In the genomic region with DNA sequence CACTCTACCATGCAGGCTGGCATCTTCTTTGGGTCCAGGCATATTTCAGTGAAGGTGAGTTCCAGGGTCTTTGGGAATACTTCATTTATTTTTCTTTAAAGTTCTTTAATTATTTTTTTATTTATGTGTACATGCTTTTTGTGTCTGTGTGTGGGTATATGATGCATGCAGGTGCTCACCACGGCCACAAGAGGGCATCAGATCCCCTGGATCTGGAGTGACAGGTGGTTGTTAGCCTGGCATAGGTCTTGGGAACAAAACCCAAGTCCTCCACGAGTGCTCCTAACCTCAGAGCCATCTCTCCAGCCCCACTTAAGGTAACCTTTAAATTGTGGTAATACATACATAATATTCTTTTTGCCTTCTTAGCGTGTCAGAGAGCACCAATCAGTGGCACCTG, we compare ENCODE assay signal across 20 mouse cellular contexts. TPM values are rescaled to one million over a fixed set of nuclear protein-coding genes. Genes with fewer than 3 reads are reported as not detected.
A peak's percentile ranks its signal among the peaks of the same experiment; 100 is the strongest.
DNase-seq lines count a peak whose midpoint lies in the region; ATAC-seq and TF ChIP-seq lines count a peak whose summit lies in the region.
"Had no signal": no experiment of that assay in that cellular context is flagged by ENCODE, and none has a peak within 500 bp of the region (broad histone marks: within the 10 kb centered on the region; RNA-seq: fewer than 3 reads in every experiment).

No protein-coding gene starts in this region.

- H3K79me2 ChIP-seq in MEL (ENCODE audit: control insufficient read depth, insufficient read depth, low read length, poor library complexity), result no peaks in the 10 kb centered on the region

- no peaks in the 10 kb centered on the region for H3K4me1 ChIP-seq in intestine, postnatal 0 days (replicated peaks; ENCODE audit: control insufficient read depth, insufficient read depth, low read length)
- H3K4me1 ChIP-seq in intestine, embryonic 16.5 days (ENCODE audit: control insufficient read depth, insufficient read depth, low read length), result no peaks in the 10 kb centered on the region
- H3K4me1 ChIP-seq in lung, postnatal 0 days (ENCODE audit: insufficient read depth, low read depth, low read length), result no peaks in the 10 kb centered on the region
- no peaks in the 10 kb centered on the region for H3K4me1 ChIP-seq in MEL (ENCODE audit: control insufficient read depth in 1 of 2, insufficient read depth in 2 of 2, low read length in 2 of 2)
- H3K4me1 ChIP-seq: megakaryocyte, embryonic 14.5 days had no signal

- no peaks in the 10 kb centered on the region for H3K36me3 ChIP-seq in intestine, postnatal 0 days (ENCODE audit: control insufficient read depth, insufficient read depth)
- no peaks in the 10 kb centered on the region for H3K36me3 ChIP-seq in intestine, embryonic 16.5 days (ENCODE audit: control insufficient read depth, insufficient read depth, low read length)
- H3K36me3 ChIP-seq in lung, postnatal 0 days (ENCODE audit: insufficient read depth, low read length), result no peaks in the 10 kb centered on the region
- no peaks in the 10 kb centered on the region for H3K36me3 ChIP-seq in MEL (ENCODE audit: control insufficient read depth in 1 of 2, insufficient read depth in 2 of 2, low read length in 2 of 2)
- H3K36me3 ChIP-seq: limb, embryonic 10.5 days had no signal

- no peak overlapping the region for H3K9ac ChIP-seq in intestine, postnatal 0 days (ENCODE audit: low read depth, low read length)
- H3K9ac ChIP-seq in intestine, embryonic 16.5 days (ENCODE audit: low read depth, low read length), result no peak overlapping the region
- no peak overlapping the region for H3K9ac ChIP-seq in lung, postnatal 0 days (replicated peaks; ENCODE audit: low read depth)
- H3K9ac ChIP-seq in MEL (ENCODE audit: control insufficient read depth, low read depth, low read length, poor library complexity, severe bottlenecking), result no peak overlapping the region

- TF ChIP-seq POLR2A in MEL (IDR thresholded peaks at IDR 0.05; ENCODE audit: control insufficient read depth in 1 of 2, insufficient read depth in 1 of 2, low read depth in 1 of 2, low read length in 2 of 2, poor library complexity in 1 of 2), result no peak

- H3K9me3 ChIP-seq in intestine, postnatal 0 days (ENCODE audit: control insufficient read depth), result no peaks in the 10 kb centered on the region
- peaks cover 6% of the 10 kb centered on the region; the same call in 1 of the 2 replicates for H3K9me3 ChIP-seq in intestine, embryonic 16.5 days (ENCODE audit: control insufficient read depth, low read length)
- no peaks in the 10 kb centered on the region for H3K9me3 ChIP-seq in lung, postnatal 0 days (ENCODE audit: low read length)
- H3K9me3 ChIP-seq in MEL (replicated peaks; ENCODE audit: insufficient read depth, low read length), result no peaks in the 10 kb centered on the region
- H3K9me3 ChIP-seq: limb, embryonic 10.5 days had no signal

- 72% methylated on average over 3 of the region's 3 CpGs for WGBS in intestine, postnatal 0 days
- WGBS in intestine, embryonic 16.5 days, result 80% methylated on average over 3 of the region's 3 CpGs
- 52% methylated on average over 3 of the region's 3 CpGs for WGBS in lung, postnatal 0 days

- DNase-seq in lung, postnatal 0 days (ENCODE audit: low spot score), result no peak
- no peak for DNase-seq in lung, postnatal 14 days
- peak; percentile 15 for DNase-seq in MEL (ENCODE audit: low read depth, low spot score)
- DNase-seq in induced T-regulatory cell, adult 2 months (ENCODE audit: low read depth), result peak; percentile 8
- DNase-seq in adrenal gland, adult 8-10 months, result no peak
- DNase-seq: adrenal gland, postnatal 10 days; cerebellum, postnatal 14 days; heart, postnatal 36 days; kidney, adult 11 months; lung, adult 18-20 months; right cerebral cortex, postnatal 4 days had no signal

- peak; percentile 8 for TF ChIP-seq RAD21 in MEL (IDR thresholded peaks at IDR 0.05; ENCODE audit: low read depth, low read length)

- H3K27me3 ChIP-seq in intestine, postnatal 0 days (replicated peaks; ENCODE audit: control insufficient read depth, insufficient read depth, low read length), result no peaks in the 10 kb centered on the region
- H3K27me3 ChIP-seq in intestine, embryonic 16.5 days (replicated peaks; ENCODE audit: control insufficient read depth, insufficient read depth, low read length), result no peaks in the 10 kb centered on the region
- no peaks in the 10 kb centered on the region for H3K27me3 ChIP-seq in lung, postnatal 0 days (replicated peaks; ENCODE audit: insufficient read depth, low read length)
- H3K27me3 ChIP-seq in MEL (ENCODE audit: control insufficient read depth in 1 of 2, insufficient read depth in 2 of 2, low read length in 2 of 2), result 0 out of 4 replicates have a peak, but pooled peaks cover 0 to 2% of the 10 kb centered on the region in 2 experiments

- ATAC-seq in intestine, postnatal 0 days, result no peak
- ATAC-seq in intestine, embryonic 16.5 days, result no peak
- ATAC-seq in lung, postnatal 0 days, result no peak
- ATAC-seq: forebrain, embryonic 14.5 days had no signal

- TF ChIP-seq EP300 in lung, postnatal 0 days (IDR thresholded peaks at IDR 0.05), result no peak
- no peak for TF ChIP-seq EP300 in MEL (IDR thresholded peaks at IDR 0.05; ENCODE audit: low read depth in 1 of 2, low read length in 2 of 2)

- no peak overlapping the region for H3K4me3 ChIP-seq in intestine, postnatal 0 days (ENCODE audit: low read depth, low read length)
- no peak overlapping the region for H3K4me3 ChIP-seq in intestine, embryonic 16.5 days (ENCODE audit: low read length)
- no peak overlapping the region for H3K4me3 ChIP-seq in lung, postnatal 0 days (ENCODE audit: low read depth, low read length)
- H3K4me3 ChIP-seq in MEL (ENCODE audit: control insufficient read depth in 1 of 2, insufficient read depth in 1 of 2, low read depth in 2 of 2, low read length in 2 of 2), result no peak overlapping the region
- H3K4me3 ChIP-seq: limb, embryonic 10.5 days; megakaryocyte, embryonic 14.5 days had no signal

- no peak overlapping the region for H3K27ac ChIP-seq in intestine, postnatal 0 days (ENCODE audit: low read depth, low read length)
- H3K27ac ChIP-seq in intestine, embryonic 16.5 days (ENCODE audit: low read length), result no peak overlapping the region
- no peak overlapping the region for H3K27ac ChIP-seq in lung, postnatal 0 days (ENCODE audit: low read length)
- H3K27ac ChIP-seq in MEL (ENCODE audit: control insufficient read depth, low read depth, low read length), result no peak overlapping the region
- H3K27ac ChIP-seq: limb, embryonic 10.5 days had no signal

- peak; percentile 48 for TF ChIP-seq CTCF in intestine, postnatal 0 days (IDR thresholded peaks at IDR 0.05; ENCODE audit: low read depth)
- TF ChIP-seq CTCF in lung, postnatal 0 days (IDR thresholded peaks at IDR 0.05), result peak; percentile 41
- peak; percentile 30 to 49 (median 42) for TF ChIP-seq CTCF in MEL (IDR thresholded peaks at IDR 0.05 in 2 of 3, conservative IDR thresholded peaks at IDR 0.05 in 1 of 3; ENCODE audit: control insufficient read depth in 1 of 3, insufficient read depth in 1 of 3, low read depth in 2 of 3, low read length in 3 of 3, poor library complexity in 1 of 3, severe bottlenecking in 1 of 3)

- H3K4me2 ChIP-seq in intestine, postnatal 0 days (replicated peaks; ENCODE audit: low read depth), result no peak overlapping the region
- no peak overlapping the region for H3K4me2 ChIP-seq in intestine, embryonic 16.5 days (ENCODE audit: low read depth, low read length)
- no peak overlapping the region for H3K4me2 ChIP-seq in lung, postnatal 0 days (replicated peaks; ENCODE audit: low read depth, low read length)

RNA-seq across cellular contexts. Expression of gene Kcng4, which starts 10.7 kb away (rescaled TPM):
- 0.34 and 0.51 TPM in 2 replicates for polyA plus RNA-seq in intestine, postnatal 0 days (2015; fragmentation: Nextera tagmentation; extraction: Ambion mirVana)
- 0.23 TPM in 2 replicates for polyA plus RNA-seq in intestine, embryonic 16.5 days (2015; fragmentation: Nextera tagmentation; extraction: Ambion mirVana)
- polyA plus RNA-seq in lung, postnatal 0 days (2015; fragmentation: Nextera tagmentation; extraction: Ambion mirVana), result 0.07 and 0.08 TPM in 2 replicates
- not detected in 2 replicates for total RNA-seq in MEL (2012; rRNA removed)
- not detected for polyA plus RNA-seq in MEL (2012; ENCODE audit: insufficient read depth in 1 of 2, insufficient read length in 2 of 2, low read depth in 1 of 2, low replicate concordance in 2 of 2, missing spikeins in 1 of 2)
- 1 to 10 TPM in 2 of 4 experiments, under 1 TPM in 2; 0.58 to 1.5 (median 1.2) TPM for total RNA-seq in adrenal gland, adult 8-10 months (2022)
- polyA plus RNA-seq: limb, embryonic 10.5 days had no signal

RNA-seq across cellular contexts. Expression of gene Wfdc1, which starts 20.0 kb away (rescaled TPM):
- polyA plus RNA-seq in intestine, postnatal 0 days (2015; fragmentation: Nextera tagmentation; extraction: Ambion mirVana), result 15.5 and 15.6 TPM in 2 replicates
- polyA plus RNA-seq in intestine, embryonic 16.5 days (2015; fragmentation: Nextera tagmentation; extraction: Ambion mirVana), result 4.6 and 5.4 TPM in 2 replicates
- 130 and 164 TPM in 2 replicates for polyA plus RNA-seq in lung, postnatal 0 days (2015; fragmentation: Nextera tagmentation; extraction: Ambion mirVana)
- not detected in 2 replicates for total RNA-seq in MEL (2012; rRNA removed)
- not detected for polyA plus RNA-seq in MEL (2012; ENCODE audit: insufficient read depth in 1 of 2, insufficient read length in 2 of 2, low read depth in 1 of 2, low replicate concordance in 2 of 2, missing spikeins in 1 of 2)
- 10 to 100 TPM in 3 of 4 experiments, 1 to 10 TPM in 1; 9.0 to 14.0 (median 12.8) TPM for total RNA-seq in adrenal gland, adult 8-10 months (2022)

RNA-seq across cellular contexts. Expression of gene Adad2, which starts 33.6 kb away (rescaled TPM):
- 0.08 and 0.17 TPM in 2 replicates for polyA plus RNA-seq in intestine, postnatal 0 days (2015; fragmentation: Nextera tagmentation; extraction: Ambion mirVana)
- 0.09 TPM in 1 of 2 replicates, not detected in the other for polyA plus RNA-seq in intestine, embryonic 16.5 days (2015; fragmentation: Nextera tagmentation; extraction: Ambion mirVana)
- polyA plus RNA-seq in lung, postnatal 0 days (2015; fragmentation: Nextera tagmentation; extraction: Ambion mirVana), result not detected in 2 replicates
- not detected in 2 replicates for total RNA-seq in MEL (2012; rRNA removed)
- not detected for polyA plus RNA-seq in MEL (2012; ENCODE audit: insufficient read depth in 1 of 2, insufficient read length in 2 of 2, low read depth in 1 of 2, low replicate concordance in 2 of 2, missing spikeins in 1 of 2)
- total RNA-seq in adrenal gland, adult 8-10 months (2022), result not detected
- total RNA-seq: adrenal gland, postnatal 10 days; gastrocnemius, adult 8-10 months; heart, adult 8-10 months; heart, postnatal 36 days had no signal
- polyA plus RNA-seq: limb, embryonic 10.5 days; neural tube, embryonic 14.5 days; thymus, postnatal 0 days had no signal

RNA-seq across cellular contexts. Expression of gene Taf1c, which starts 41.2 kb away (rescaled TPM):
- 5.0 and 5.1 TPM in 2 replicates for polyA plus RNA-seq in intestine, postnatal 0 days (2015; fragmentation: Nextera tagmentation; extraction: Ambion mirVana)
- 11.6 and 11.9 TPM in 2 replicates for polyA plus RNA-seq in intestine, embryonic 16.5 days (2015; fragmentation: Nextera tagmentation; extraction: Ambion mirVana)
- polyA plus RNA-seq in lung, postnatal 0 days (2015; fragmentation: Nextera tagmentation; extraction: Ambion mirVana), result 5.6 and 5.7 TPM in 2 replicates
- total RNA-seq in MEL (2012; rRNA removed), result 21.2 and 28.8 TPM in 2 replicates
- 10 to 100 TPM in 1 of 2 experiments, not detected in 1; 32.0 TPM for polyA plus RNA-seq in MEL (2012; ENCODE audit: insufficient read depth in 1 of 2, insufficient read length in 2 of 2, low read depth in 1 of 2, low replicate concordance in 2 of 2, missing spikeins in 1 of 2)
- 10 to 100 TPM; 13.1 to 16.3 (median 15.3) TPM for total RNA-seq in adrenal gland, adult 8-10 months (2022)

RNA-seq across cellular contexts. Expression of gene Atp2c2, which starts 53.6 kb away (rescaled TPM):
- 2.3 and 2.4 TPM in 2 replicates for polyA plus RNA-seq in intestine, postnatal 0 days (2015; fragmentation: Nextera tagmentation; extraction: Ambion mirVana)
- 6.4 and 6.8 TPM in 2 replicates for polyA plus RNA-seq in intestine, embryonic 16.5 days (2015; fragmentation: Nextera tagmentation; extraction: Ambion mirVana)
- 1.5 and 2.1 TPM in 2 replicates for polyA plus RNA-seq in lung, postnatal 0 days (2015; fragmentation: Nextera tagmentation; extraction: Ambion mirVana)
- total RNA-seq in MEL (2012; rRNA removed), result 0.27 and 0.33 TPM in 2 replicates
- under 1 TPM in 1 of 2 experiments, not detected in 1; 0.58 TPM for polyA plus RNA-seq in MEL (2012; ENCODE audit: insufficient read depth in 1 of 2, insufficient read length in 2 of 2, low read depth in 1 of 2, low replicate concordance in 2 of 2, missing spikeins in 1 of 2)
- under 1 TPM in 3 of 4 experiments, not detected in 1; 0.35 to 0.38 (median 0.38) TPM for total RNA-seq in adrenal gland, adult 8-10 months (2022)
- total RNA-seq: gastrocnemius, adult 8-10 months; heart, postnatal 36 days had no signal

Comparison
In these comparisons a context has a peak if more than half of its experiments do, and no peak if none do; other contexts are left out.
1. DNase-seq: peak in MEL (single experiment) and induced T-regulatory cell, adult 2 months (single experiment); none in lung, postnatal 0 days (single experiment), lung, postnatal 14 days (single experiment) and adrenal gland, adult 8-10 months (single experiment).
2. Peak in every context shown above with its lines, with median percentiles within 50 percentile points of each other: CTCF ChIP-seq.